Mouse (Mus musculus): ENCODE data around the gene Srd5a3. TPM values are rescaled to one million over a fixed set of nuclear protein-coding genes. Genes with fewer than 3 reads are reported as not detected.

The Srd5a3 gene
- 23.3 TPM for total RNA-seq (2023)

GRCm38 (mm10) chr5:76139808-76140729 is at the start of gene Srd5a3:
Gene Srd5a3, plus strand, starts transcription at chr5:76140271.

GRCm38 (mm10) chr5:76183750-76184261 is 43.7 kb downstream of the Srd5a3 start, which contains the start of gene Tmem165:
Gene Tmem165, plus strand, starts transcription at chr5:76183880.

Other genes starting within 250 kb of the Srd5a3 start
- gene Kdr, start 161.8 kb upstream of the Srd5a3 start, total RNA-seq (2023) = not detected
- gene Tmem165, start 43.6 kb downstream of the Srd5a3 start, total RNA-seq (2023) = 25.3 TPM
- gene Clock, start 164.5 kb downstream of the Srd5a3 start, total RNA-seq (2023) = 22.2 TPM
- gene Pdcl2, start 190.9 kb downstream of the Srd5a3 start, total RNA-seq (2023) = not detected
- gene Nmu, start 223.5 kb downstream of the Srd5a3 start, total RNA-seq (2023) = not detected

Data from CD4-positive naive resting alpha-beta T cell, adult 76 days (primary cell).